Mouse (Mus musculus): Measurements from ENCODE around the gene Trip4.

The Trip4 gene

GRCm38 (mm10) chr9:65908394-65909300 is at the start of gene Trip4, which contains the start of gene Csnk1g1:
Gene Trip4, minus strand, starts transcription at chr9:65908794.
Gene Csnk1g1, plus strand, starts transcription at chr9:65908924.
- DNase-seq (ENCODE audit: low spot score in 2 of 2), result peak; percentile 95 to 97

- no peak for DNase-seq (ENCODE audit: low spot score in 2 of 2)
Observed at GRCm38 (mm10) chr9:65951082-65951587, 42.5 kb upstream of the Trip4 start.

- no peak for DNase-seq (ENCODE audit: low spot score in 2 of 2)
Observed at GRCm38 (mm10) chr9:65937566-65937965, 29.0 kb upstream of the Trip4 start.

GRCm38 (mm10) chr9:65929826-65930225 is 21.2 kb upstream of the Trip4 start:
- no peak for DNase-seq (ENCODE audit: low spot score in 2 of 2)

GRCm38 (mm10) chr9:65928456-65928855 is 19.9 kb upstream of the Trip4 start:
- no peak for DNase-seq (ENCODE audit: low spot score in 2 of 2)

- DNase-seq (ENCODE audit: low spot score in 2 of 2), result no peak
Observed at GRCm38 (mm10) chr9:65917015-65917414, 8.4 kb upstream of the Trip4 start.

GRCm38 (mm10) chr9:65913976-65914375 is 5.4 kb upstream of the Trip4 start:
- peak in 1 of 2 experiments; percentile 14 for DNase-seq (ENCODE audit: low spot score in 2 of 2)

GRCm38 (mm10) chr9:65909837-65910236 is 1.2 kb upstream of the Trip4 start:
- DNase-seq (ENCODE audit: low spot score in 2 of 2), result no peak

- peak; percentile 18 to 29 for DNase-seq (ENCODE audit: low spot score in 2 of 2)
Observed at GRCm38 (mm10) chr9:65909301-65909801, 757 bp upstream of the Trip4 start.

GRCm38 (mm10) chr9:65903419-65903818 is 5.2 kb downstream of the Trip4 start:
- DNase-seq (ENCODE audit: low spot score in 2 of 2), result no peak

- DNase-seq (ENCODE audit: low spot score in 2 of 2), result no peak
Observed at GRCm38 (mm10) chr9:65902879-65903278, 5.7 kb downstream of the Trip4 start.

GRCm38 (mm10) chr9:65896977-65897376 is 11.6 kb downstream of the Trip4 start:
- DNase-seq (ENCODE audit: low spot score in 2 of 2), result no peak

GRCm38 (mm10) chr9:65891126-65891525 is 17.5 kb downstream of the Trip4 start:
- DNase-seq (ENCODE audit: low spot score in 2 of 2), result no peak

- peak in 1 of 2 experiments; percentile 41 for DNase-seq (ENCODE audit: low spot score in 2 of 2)
Observed at GRCm38 (mm10) chr9:65890143-65890628, 18.4 kb downstream of the Trip4 start, which contains the start of gene Pclaf. Gene Pclaf, plus strand, starts transcription at chr9:65890237.

GRCm38 (mm10) chr9:65884564-65885315 is 23.9 kb downstream of the Trip4 start:
- DNase-seq (ENCODE audit: low spot score in 2 of 2), result peak; percentile 42 to 87

- no peak for DNase-seq (ENCODE audit: low spot score in 2 of 2)
Observed at GRCm38 (mm10) chr9:65859656-65860055, 48.9 kb downstream of the Trip4 start.

- no peak for DNase-seq (ENCODE audit: low spot score in 2 of 2)
Observed at GRCm38 (mm10) chr9:65850203-65850602, 58.4 kb downstream of the Trip4 start.

GRCm38 (mm10) chr9:65848154-65848553 is 60.4 kb downstream of the Trip4 start:
- DNase-seq (ENCODE audit: low spot score in 2 of 2), result no peak

GRCm38 (mm10) chr9:65844421-65845165 is 64.0 kb downstream of the Trip4 start:
- DNase-seq (ENCODE audit: low spot score in 2 of 2), result peak in 1 of 2 experiments; percentile 38

GRCm38 (mm10) chr9:65839841-65840240 is 68.8 kb downstream of the Trip4 start:
- no peak for DNase-seq (ENCODE audit: low spot score in 2 of 2)

- no peak for DNase-seq (ENCODE audit: low spot score in 2 of 2)
Observed at GRCm38 (mm10) chr9:65836916-65837315, 71.7 kb downstream of the Trip4 start.

Measured in left cerebral cortex, adult 9 months (tissue).